Mouse (Mus musculus): Measurements from ENCODE around the gene Dnajc30.
"Not testable (repeated sequence)": the region's sequence is repeated elsewhere in the genome, so short reads cannot be mapped to it uniquely, and the experiment has no call there.

The Dnajc30 gene

GRCm38 (mm10) chr5:135064909-135065446 lies 976 bp downstream of the Dnajc30 start, which contains the start of gene Bud23:
Gene Bud23, minus strand, starts transcription at chr5:135064959.
- not testable (repeated sequence) for DNase-seq

DNA sequence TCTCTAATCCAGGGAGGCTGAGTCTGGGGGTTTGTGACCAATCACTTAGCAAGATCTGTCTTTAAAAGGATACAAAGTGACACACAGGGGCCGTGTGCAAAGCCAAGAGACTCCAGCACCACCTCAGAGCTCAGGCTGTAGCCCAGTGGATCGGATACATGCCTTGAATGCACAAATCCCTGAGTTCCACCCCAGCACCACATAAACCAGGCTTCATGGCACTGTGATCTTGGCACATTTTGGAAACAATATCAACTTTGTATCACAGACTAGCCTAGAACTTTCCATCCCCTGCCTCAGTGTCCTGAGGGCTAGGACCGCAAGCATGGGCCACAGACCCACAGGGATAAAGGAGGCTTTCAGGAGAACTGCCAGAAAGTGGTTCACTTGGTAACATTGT lies 2.0 kb downstream of the Dnajc30 start:
- DNase-seq, result no peak

DNA sequence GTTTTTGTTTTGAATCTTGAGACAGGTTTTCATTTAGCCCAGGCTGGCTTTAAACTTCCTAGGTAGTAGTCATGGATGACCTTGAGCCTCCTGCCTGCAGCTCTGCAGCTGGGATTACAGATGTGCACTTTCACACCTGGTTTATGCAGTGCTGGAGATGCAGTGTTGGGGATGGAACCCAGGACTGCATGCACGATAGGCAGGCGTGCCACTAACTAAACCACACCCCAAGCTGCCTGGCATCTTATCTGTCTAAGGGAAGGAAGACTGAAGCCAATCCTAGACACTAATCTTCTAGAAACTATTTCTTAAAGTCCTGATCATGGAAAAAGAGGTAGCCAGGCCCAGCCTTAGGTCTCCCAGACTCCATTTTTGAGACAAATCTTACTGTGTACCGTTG lies 6.4 kb downstream of the Dnajc30 start:
- DNase-seq, result no peak

DNA sequence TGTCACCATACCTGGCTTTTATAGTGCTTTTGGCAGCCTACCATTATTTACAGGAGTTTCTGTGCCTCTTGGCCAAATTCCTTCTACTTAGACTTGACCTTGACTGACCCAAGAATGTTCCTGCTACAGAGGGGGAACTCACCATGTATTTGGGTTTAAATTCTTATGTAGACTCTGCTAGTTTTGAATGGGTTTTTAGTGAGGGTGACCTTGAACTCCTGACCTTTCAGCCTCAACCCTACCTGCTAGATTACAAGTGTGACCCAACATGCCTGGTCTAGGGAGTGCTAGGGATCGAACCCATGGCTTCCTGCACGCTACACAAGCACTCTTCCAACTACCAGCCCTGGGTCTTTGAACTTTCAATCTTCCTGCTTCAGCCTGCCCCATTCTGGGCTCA lies 8.1 kb downstream of the Dnajc30 start:
- no peak for DNase-seq

- no peak for DNase-seq
Observed at GRCm38 (mm10) chr5:135072720-135073119, 8.7 kb downstream of the Dnajc30 start.

GRCm38 (mm10) chr5:135073349-135074150 lies 9.5 kb downstream of the Dnajc30 start:
- DNase-seq, result no peak

DNA sequence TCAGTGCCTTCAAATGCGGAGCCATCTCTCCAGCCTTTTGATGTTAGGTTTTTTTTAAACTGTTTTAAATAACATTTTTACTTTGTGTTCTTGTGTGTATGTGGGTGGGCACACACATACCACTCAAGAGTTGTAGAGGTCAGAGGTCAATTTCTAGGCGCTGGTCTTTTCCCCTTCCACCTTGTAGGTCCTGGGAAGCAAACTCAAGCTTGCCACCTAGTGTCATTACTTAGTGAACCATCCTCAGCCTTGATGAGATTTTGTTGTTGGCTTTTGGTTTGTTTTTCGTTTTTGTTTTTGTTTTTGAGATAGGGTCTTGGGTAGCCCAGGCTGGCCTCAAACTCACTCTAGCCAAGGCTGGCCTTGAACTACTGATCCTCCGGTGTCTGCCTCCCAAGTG lies 11.7 kb downstream of the Dnajc30 start:
- DNase-seq, result no peak

GRCm38 (mm10) chr5:135076368-135076767 lies 12.4 kb downstream of the Dnajc30 start:
- no peak for DNase-seq

GRCm38 (mm10) chr5:135076931-135077505 lies 13.0 kb downstream of the Dnajc30 start:
- peak; percentile 64 for DNase-seq

DNA sequence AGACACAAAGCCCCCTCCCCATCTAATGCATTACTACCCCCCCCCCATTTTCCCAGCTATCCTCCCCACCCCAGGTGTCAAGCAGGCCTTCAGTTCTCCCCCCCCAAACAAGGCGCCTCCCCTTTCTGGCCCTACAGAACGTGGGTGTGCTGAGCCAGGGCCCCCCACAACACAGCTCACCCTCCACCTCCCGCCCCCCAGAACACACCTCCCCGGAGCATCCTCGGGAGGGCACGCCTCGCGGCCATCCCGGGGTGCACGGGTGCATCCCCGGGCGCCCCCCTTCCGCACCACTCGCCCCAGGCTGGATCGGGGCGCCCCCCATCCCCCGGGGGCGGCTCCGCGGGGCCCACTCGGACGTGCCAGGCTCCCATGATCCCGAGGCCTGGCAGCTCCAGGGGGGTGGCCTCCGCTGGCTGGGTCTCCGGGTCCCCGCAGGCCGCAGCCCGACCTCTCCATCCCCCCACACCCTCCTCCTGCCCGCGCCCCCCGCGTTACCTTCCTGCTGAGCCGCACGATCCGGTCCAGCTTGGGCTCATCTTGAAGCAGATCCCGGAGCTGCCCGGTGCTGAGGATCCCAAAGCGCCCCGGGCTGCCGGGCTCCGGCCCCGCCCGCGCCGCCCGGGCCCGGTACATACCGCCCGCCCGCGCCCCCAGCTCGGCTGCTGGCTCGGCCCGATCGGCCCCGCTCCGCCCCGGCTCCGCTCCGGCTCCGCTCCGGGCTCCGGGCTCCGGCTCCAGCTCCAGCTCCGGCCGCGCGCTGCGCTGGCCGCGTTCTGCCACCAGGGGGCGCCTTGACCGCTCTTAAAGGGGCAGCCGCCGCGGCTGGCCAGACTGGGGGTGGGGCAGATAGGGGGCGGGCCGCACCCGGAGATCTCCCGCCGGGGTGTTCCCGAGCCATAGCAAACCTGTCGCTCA lies 13.8 kb downstream of the Dnajc30 start, which contains the start of gene Vps37d:
Vps37d (minus strand) TSS at position 703 of the 918 bp plus-strand sequence.
- peak; percentile 95 for DNase-seq

DNA sequence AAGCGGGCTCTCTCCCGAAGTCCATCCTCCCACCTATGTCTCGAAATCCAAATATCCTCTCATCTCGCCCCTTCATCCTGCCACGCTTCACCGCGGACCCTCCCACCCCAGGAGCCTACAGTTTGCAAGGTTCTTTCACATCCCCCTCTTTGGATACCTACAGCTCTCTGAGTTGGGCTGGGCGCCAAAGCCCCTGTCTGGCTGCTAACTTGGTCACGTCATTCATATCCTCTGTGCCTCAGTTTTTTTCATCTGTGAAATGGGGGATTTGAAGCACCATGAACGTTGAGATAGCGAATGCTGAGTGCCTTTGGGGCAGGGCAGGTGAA lies 14.4 kb downstream of the Dnajc30 start:
- DNase-seq, result no peak

DNA sequence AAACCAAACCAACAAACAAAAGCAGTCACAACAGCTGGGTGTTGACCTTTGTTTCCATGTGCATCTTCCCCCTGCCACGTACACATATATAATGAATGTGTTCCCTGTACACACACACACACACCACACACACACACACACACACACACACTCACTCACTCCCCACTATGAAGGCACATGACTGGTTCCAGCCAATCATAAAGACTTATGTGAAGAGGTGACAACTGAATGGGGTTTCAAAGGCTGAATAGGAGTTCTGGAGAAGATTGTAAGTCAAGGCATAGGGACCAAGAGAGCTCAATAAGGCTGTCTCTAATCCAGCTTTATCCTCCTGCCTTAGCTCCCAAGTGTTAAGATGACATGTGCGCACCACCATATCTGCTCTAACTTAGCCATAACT lies 15.6 kb downstream of the Dnajc30 start:
- no peak for DNase-seq

- DNase-seq, result no peak
Observed at GRCm38 (mm10) chr5:135080539-135080938, 16.5 kb downstream of the Dnajc30 start.

DNA sequence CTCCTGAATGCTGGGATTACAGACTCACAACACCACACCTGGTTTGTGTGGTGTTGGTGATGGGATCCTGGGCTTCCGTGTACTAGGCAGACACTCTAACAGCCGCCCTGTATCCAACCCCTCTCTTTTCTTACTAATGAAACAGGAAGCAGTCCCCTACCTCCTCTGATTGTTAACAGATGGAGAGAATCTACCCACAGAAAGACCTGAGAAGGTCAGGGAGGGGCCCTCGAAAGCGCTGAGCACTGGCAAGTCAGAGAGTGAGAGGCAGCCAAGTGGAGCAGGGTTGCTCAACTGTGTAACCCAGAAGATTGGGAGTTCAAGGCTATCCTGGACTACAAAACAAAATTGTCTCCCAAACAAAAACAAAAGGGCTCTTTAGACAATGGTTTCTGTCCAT lies 22.9 kb downstream of the Dnajc30 start:
- DNase-seq, result no peak

GRCm38 (mm10) chr5:135089653-135090052 lies 25.7 kb downstream of the Dnajc30 start, which contains the start of gene Mlxipl:
Gene Mlxipl, plus strand, starts transcription at chr5:135089890.
- DNase-seq, result no peak

DNA sequence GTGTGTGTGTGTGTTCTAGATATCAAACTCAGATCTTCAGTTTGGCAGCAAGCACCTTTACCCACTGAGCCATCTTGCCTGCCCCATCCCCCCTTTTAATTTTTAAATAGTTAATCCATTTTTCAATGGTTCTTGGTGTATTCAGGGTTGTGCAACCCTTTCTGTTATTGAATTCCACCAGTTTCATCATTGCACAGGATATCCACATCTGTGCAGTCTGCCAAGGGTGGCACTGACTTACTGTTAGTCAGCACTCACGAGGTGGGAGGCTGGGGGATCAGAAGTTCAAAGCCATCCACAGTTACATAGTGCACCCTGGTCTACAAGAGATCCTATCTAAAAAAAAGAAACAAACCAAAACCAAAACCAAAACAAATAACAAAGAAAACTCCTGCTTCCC lies 37.0 kb downstream of the Dnajc30 start:
- no peak for DNase-seq

- DNase-seq, result peak; percentile 13
Observed at GRCm38 (mm10) chr5:135103999-135104660, 40.1 kb downstream of the Dnajc30 start.

GRCm38 (mm10) chr5:135106758-135107256 lies 42.8 kb downstream of the Dnajc30 start:
- DNase-seq, result peak; percentile 89

DNA sequence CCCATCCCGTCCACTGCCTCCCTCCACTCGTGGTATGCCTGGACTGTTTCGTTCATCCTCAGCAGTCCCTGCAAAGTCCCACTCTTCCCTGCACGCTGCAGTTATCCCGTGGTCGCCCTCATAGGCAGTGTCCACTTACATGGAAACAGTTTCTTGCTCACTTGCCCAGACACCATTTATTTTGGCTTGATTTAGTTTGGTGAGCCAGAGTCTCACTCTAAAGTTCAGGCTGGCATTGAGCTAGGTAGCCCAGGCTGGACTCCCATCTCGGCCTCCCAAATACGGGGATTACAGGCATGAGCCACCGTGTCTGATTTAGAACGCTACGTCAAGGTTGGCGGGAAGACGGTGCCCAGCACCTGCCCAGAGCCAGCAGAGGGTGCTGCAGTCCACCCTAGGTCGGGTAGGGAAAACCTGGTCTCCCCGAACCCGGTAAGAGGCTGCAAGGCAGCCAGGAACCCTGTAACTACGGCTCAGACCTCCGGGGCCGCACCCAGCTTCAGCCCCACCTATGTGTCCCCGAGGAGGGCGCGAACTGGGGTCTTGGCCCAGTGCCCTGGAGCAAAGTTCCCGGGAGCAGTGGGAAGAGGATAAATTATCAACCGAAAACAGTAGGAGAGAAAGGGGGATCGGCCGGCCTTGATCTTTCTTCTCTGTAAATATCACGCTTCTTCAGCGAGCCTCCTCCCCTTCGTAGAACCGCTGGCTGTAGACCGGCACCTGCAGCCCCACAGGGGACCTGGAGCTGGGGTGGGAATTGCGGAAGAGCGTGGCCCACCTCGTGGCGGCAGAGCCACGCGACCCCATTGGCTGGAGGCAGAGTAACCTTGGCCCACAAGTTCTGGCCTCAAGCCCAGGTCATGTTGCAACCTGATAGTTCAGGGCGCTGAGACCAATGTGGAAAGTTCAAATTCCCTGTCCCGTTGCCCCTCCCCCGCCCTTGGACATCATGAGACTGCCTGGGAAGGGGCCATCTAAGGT lies 43.8 kb downstream of the Dnajc30 start:
- peak; percentile 71 for DNase-seq

GRCm38 (mm10) chr5:135109017-135109416 lies 45.0 kb downstream of the Dnajc30 start:
- no peak for DNase-seq

DNA sequence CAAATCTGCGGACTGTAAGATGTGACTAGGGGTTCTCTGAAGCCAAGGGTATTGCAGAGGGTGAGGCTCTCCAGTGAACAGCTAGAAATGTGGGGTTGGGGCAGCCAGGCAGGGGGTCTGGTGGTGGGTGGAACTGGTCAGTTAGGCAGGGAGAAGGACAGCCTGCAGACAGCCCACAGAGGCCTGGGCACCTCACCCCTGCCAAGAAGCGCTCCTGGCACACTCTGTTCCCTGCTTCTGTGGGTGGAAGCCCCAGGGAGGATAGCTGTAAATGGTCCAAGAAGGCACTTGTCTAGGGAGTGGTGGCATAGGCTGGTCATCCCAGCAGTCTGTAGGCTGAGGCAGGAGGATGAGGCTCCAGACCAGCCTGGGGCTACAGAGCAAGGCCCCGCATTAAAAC lies 45.4 kb downstream of the Dnajc30 start:
- no peak for DNase-seq

Data from lung, postnatal 10 days (tissue).